Mouse (Mus musculus): Measurements from ENCODE around the gene Ppfia2. TPM values are rescaled to one million over a fixed set of nuclear protein-coding genes. Genes with fewer than 3 reads are reported as not detected.

Ppfia2 gene
- polyA plus RNA-seq, 1 experiment from 2014 or later = 47.1 TPM

GRCm38 (mm10) chr10:106959026-106959425 lies 488.9 kb downstream of the Ppfia2 start:
- Histone ChIP-seq H3K4me1 (ENCODE audit: control insufficient read depth, insufficient read depth, low read length) (no peaks in the 10 kb centered on the region), H3K4me3 (ENCODE audit: low read depth, low read length) (no peak overlapping the region), H3K36me3 (ENCODE audit: control insufficient read depth, insufficient read depth, low read length) (no peaks in the 10 kb centered on the region), H3K4me2 (ENCODE audit: low read depth, low read length) (no peak overlapping the region), H3K27me3 (ENCODE audit: control insufficient read depth, insufficient read depth, low read length) (no peaks in the 10 kb centered on the region), H3K9ac (replicated peaks; ENCODE audit: low read depth, low read length) (no peak overlapping the region), H3K27ac (ENCODE audit: low read depth, low read length) (no peak overlapping the region), H3K9me3 (ENCODE audit: control insufficient read depth, low read length) (no peaks in the 10 kb centered on the region)
- 86% methylated on average over 3 of the region's 3 CpGs for WGBS
- ATAC-seq (ENCODE audit: low read depth) = no peak

- Histone ChIP-seq H3K36me3 (ENCODE audit: control insufficient read depth, insufficient read depth, low read length) (no peaks in the 10 kb centered on the region), H3K9me3 (ENCODE audit: control insufficient read depth, low read length) (no peaks in the 10 kb centered on the region), H3K4me1 (ENCODE audit: control insufficient read depth, insufficient read depth, low read length) (no peaks in the 10 kb centered on the region), H3K27me3 (ENCODE audit: control insufficient read depth, insufficient read depth, low read length) (no peaks in the 10 kb centered on the region), H3K4me3 (ENCODE audit: low read depth, low read length) (no peak overlapping the region), H3K4me2 (ENCODE audit: low read depth, low read length) (no peak overlapping the region), H3K27ac (ENCODE audit: low read depth, low read length) (no peak overlapping the region), H3K9ac (replicated peaks; ENCODE audit: low read depth, low read length) (no peak overlapping the region)
- 23% methylated on average over 13 of the region's 13 CpGs for WGBS
- ATAC-seq (ENCODE audit: low read depth) = peak; percentile 77
Measured at GRCm38 (mm10) chr10:106975193-106976141, 505.3 kb downstream of the Ppfia2 start.

All from neural tube, embryonic 14.5 days (tissue).